Mouse (Mus musculus) lung, embryonic 14.5 days (tissue): ENCODE measurements around the gene Cops7b. TPM values are rescaled to one million over a fixed set of nuclear protein-coding genes. Genes with fewer than 3 reads are reported as not detected.

Source experiments
- ATAC-seq: fragments of 200-750 bp; cut with Nextera tagmentation; 2 replicates; pipeline ENCODE4 v1.8.0; 2017; ENCODE audit warnings: mild to moderate bottlenecking, moderate TSS enrichment, moderate library complexity; ENCODE audit not compliant: insufficient read depth
- DNase-seq: peaks from one replicate; pipeline ENCODE4 v3.0.0-alpha.2; 2015
- H3K27ac ChIP-seq: fragments of 300-500 bp; sonication (generic); 2 replicates; pipeline ENCODE4 v1.5.1; 2014; ENCODE audit warnings: low read depth, mild to moderate bottlenecking, moderate library complexity
- H3K27me3 ChIP-seq: fragments of 300-500 bp; sonication (generic); 2 replicates; pipeline ENCODE4 v1.6.1; 2014; ENCODE audit warnings: low read length, control low read depth; ENCODE audit not compliant: insufficient read depth
- H3K36me3 ChIP-seq: fragments of 300-500 bp; sonication (generic); 2 replicates; pipeline ENCODE4 v1.6.1; 2014; ENCODE audit warnings: control low read depth; ENCODE audit not compliant: insufficient read depth
- H3K4me1 ChIP-seq: fragments of 300-500 bp; sonication (generic); 2 replicates; pipeline ENCODE4 v1.6.1; 2014; ENCODE audit warnings: antibody characterized with exemption, control low read depth; ENCODE audit not compliant: insufficient read depth
- H3K4me2 ChIP-seq: fragments of 300-500 bp; sonication (generic); 2 replicates; pipeline ENCODE4 v1.6.1; 2014; ENCODE audit warnings: mild to moderate bottlenecking
- H3K4me3 ChIP-seq: fragments of 300-500 bp; sonication (generic); 2 replicates; pipeline ENCODE4 v1.5.1; 2014; ENCODE audit warnings: low read depth, low read length
- H3K9ac ChIP-seq: fragments of 300-500 bp; sonication (generic); 2 replicates; pipeline ENCODE4 v1.6.1; 2014
- H3K9me3 ChIP-seq: fragments of 300-500 bp; sonication (generic); 2 replicates; pipeline ENCODE4 v1.6.1; 2016; ENCODE audit warnings: low read depth, low read length, control low read depth
- CTCF ChIP-seq: IDR thresholded peaks from 2 replicates; pipeline ENCODE4 v1.5.1; 2016; ENCODE audit warnings: antibody characterized with exemption, low read depth
- WGBS: fragments of 180-500 bp; shearing (Covaris S2); extraction: QIAGEN DNeasy Blood & Tissue Kit; methylation state at CpG from one replicate; pipeline ENCODE4 v1.1.7; 2014; 5-methylcytosine and 5-hydroxymethylcytosine counted together
- microRNA-seq: library from miRNA; unstranded; fragments of <30 nt; microRNA quantifications from one replicate; pipeline ENCODE4, GENCODE M21; 2016; ENCODE audit warnings: borderline number of aligned reads
- polyA plus RNA-seq: library from polyadenylated mRNA; unstranded; fragments of >200 nt; fragmentation: Nextera tagmentation; extraction: Ambion mirVana; gene quantifications from 2 replicates; pipeline ENCODE4 v1.2.1, GENCODE M21; 2014

Cops7b gene
- polyA plus RNA-seq, 1 experiment from 2014 or later: 38.0 TPM

DNA sequence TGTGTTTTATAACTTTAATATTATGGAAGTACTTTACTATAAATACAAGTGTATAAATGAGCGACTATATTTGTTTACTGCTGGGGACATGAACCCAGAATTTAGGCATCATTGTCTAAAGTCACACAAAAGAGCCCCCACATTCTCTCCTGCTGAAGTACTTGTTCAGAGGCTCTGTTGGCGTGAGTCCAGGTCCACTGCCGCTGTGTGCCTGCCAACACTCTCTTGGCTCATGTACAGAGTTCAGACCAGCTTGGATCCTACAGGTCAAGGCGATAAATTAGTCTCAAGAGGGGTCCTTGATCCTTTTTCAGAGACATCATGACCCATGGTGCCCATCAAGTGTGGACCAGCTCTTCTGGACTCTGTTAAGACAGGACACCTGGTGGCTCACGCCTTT is 74.4 kb downstream of the Cops7b start:
- H3K4me2 ChIP-seq: no peak overlapping the region
- H3K27me3 ChIP-seq: no peaks in the 10 kb centered on the region
- H3K9ac ChIP-seq: no peak overlapping the region
- no peak for TF ChIP-seq CTCF
- DNase-seq (peak; percentile 43), ATAC-seq (no peak)
- H3K27ac ChIP-seq: no peak overlapping the region
- no peaks in the 10 kb centered on the region for H3K36me3 ChIP-seq
- H3K4me1 ChIP-seq: no peaks in the 10 kb centered on the region
- H3K4me3 ChIP-seq: no peak overlapping the region
- WGBS: 71% methylated on average over 5 of the region's 5 CpGs
- no peaks in the 10 kb centered on the region for H3K9me3 ChIP-seq

Small RNA genes lying within 50 kb of the gene (microRNA-seq; reads per million reads assigned to microRNA genes)
- gene Gm22955: not detected

Other genes with a start within 250 kb of the Cops7b start
- gene Ncl, start 223.5 kb upstream of the Cops7b start, polyA plus RNA-seq: 391 and 408 TPM in 2 replicates
- not detected in 2 replicates for gene Nmur1, start 156.7 kb upstream of the Cops7b start, polyA plus RNA-seq
- not detected in 2 replicates for gene Tex44, start 156.6 kb upstream of the Cops7b start, polyA plus RNA-seq
- 3,453 and 3,547 TPM in 2 replicates for gene Ptma, start 56.2 kb upstream of the Cops7b start, polyA plus RNA-seq
- 57.6 and 58.5 TPM in 2 replicates for gene Pde6d, start 275 bp upstream of the Cops7b start, polyA plus RNA-seq
- gene Nppc, start 87.7 kb downstream of the Cops7b start, polyA plus RNA-seq: 0.29 TPM in 1 of 2 replicates, not detected in the other
- gene Dis3l2, start 120.9 kb downstream of the Cops7b start, polyA plus RNA-seq: 25.8 and 30.0 TPM in 2 replicates